ENCODE assay signal across 8 mouse cellular contexts in the genomic region with DNA sequence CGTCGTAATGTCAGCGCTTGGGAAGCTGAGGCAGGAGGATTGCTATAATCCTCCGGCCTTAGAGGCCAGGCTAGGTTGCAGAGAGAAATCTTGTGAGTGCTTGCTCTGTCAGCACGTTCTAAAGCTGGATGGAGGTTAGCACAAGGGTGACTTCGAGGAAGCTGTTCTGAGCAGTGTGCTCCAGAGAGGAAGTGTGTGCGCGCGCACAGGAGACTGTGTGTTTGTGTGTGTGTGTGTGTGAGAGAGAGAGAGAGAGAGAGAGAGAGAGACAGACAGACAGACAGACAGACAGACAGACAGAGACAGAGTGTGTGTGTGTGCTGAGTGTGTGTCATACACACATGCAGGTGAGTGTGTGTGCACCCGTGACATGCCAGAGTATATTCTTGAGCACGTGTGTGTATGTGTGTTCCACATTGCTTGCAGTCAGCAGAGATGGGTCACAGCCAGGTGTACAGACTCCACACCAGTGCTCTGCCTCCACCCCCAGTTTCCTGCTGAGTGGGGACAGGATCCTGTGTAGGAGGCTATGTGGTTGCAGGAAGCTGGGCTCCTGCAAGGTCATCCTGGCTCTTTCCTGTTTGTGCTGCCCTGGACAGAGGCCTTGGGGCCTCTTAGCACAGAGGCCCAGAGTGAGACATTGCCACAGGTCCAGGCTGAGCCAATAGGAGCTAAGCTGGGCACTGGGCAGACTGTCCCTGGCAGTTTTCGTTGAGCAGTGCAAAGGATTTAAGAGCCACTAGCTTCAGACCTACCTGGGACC. TPM values are rescaled to one million over a fixed set of nuclear protein-coding genes. Genes with fewer than 3 reads are reported as not detected.
DNase-seq lines count a peak whose midpoint lies in the region; ATAC-seq and TF ChIP-seq lines count a peak whose summit lies in the region.

No protein-coding gene starts in this region.

- peak; percentile 69 for ATAC-seq in granulocyte monocyte progenitor cell, adult 5-6 weeks (replicated peaks; ENCODE audit: poor library complexity, severe bottlenecking)
- peak; percentile 61 for ATAC-seq in megakaryocyte, adult 5-6 weeks (ENCODE audit: poor library complexity, severe bottlenecking)
- ATAC-seq in hindbrain, postnatal 0 days, result no peak

- H3K36me3 ChIP-seq in hindbrain, postnatal 0 days (ENCODE audit: insufficient read depth, low read length), result no peaks in the 10 kb centered on the region

- no peak overlapping the region for H3K4me3 ChIP-seq in hindbrain, postnatal 0 days (ENCODE audit: low read length)

- no peaks in the 10 kb centered on the region for H3K4me1 ChIP-seq in hindbrain, postnatal 0 days (ENCODE audit: insufficient read depth, low read length)

- no peak overlapping the region for H3K4me2 ChIP-seq in hindbrain, postnatal 0 days (ENCODE audit: low read depth, low read length)

- WGBS in hindbrain, postnatal 0 days, result 89% methylated on average over 12 of the region's 12 CpGs

- no peaks in the 10 kb centered on the region for H3K9me3 ChIP-seq in hindbrain, postnatal 0 days (ENCODE audit: low read length)

- H3K27me3 ChIP-seq in hindbrain, postnatal 0 days (ENCODE audit: insufficient read depth, low read length), result no peaks in the 10 kb centered on the region

- peak; percentile 27 for DNase-seq in cerebellum, adult 9-11 months
- DNase-seq in cerebellum, postnatal 10 days, result no peak
- DNase-seq in kidney, adult 8-10 months, result peak; percentile 55 to 69
- DNase-seq in layer of hippocampus, adult 9-10 months (ENCODE audit: low spot score), result no peak
- no peak for DNase-seq in gastrocnemius, postnatal 4 days (ENCODE audit: low spot score in 2 of 2)
- DNase-seq in hindbrain, postnatal 0 days (ENCODE audit: low spot score), result no peak

- no peak overlapping the region for H3K9ac ChIP-seq in hindbrain, postnatal 0 days (replicated peaks; ENCODE audit: low read length)

- H3K27ac ChIP-seq in hindbrain, postnatal 0 days, result no peak overlapping the region

- no peak for TF ChIP-seq CTCF in hindbrain, postnatal 0 days (IDR thresholded peaks at IDR 0.05; ENCODE audit: low read depth)

RNA-seq across cellular contexts. Expression of a gene that starts 21.9 kb away (rescaled TPM):
- total RNA-seq in granulocyte monocyte progenitor cell, adult 5-6 weeks (2014; fragmentation: Nextera tagmentation), result 28.7 and 43.9 TPM in 2 replicates
- 25.3 and 36.5 TPM in 2 replicates for total RNA-seq in granulocyte monocyte progenitor cell, adult 5-6 weeks (2017)
- 52.1 and 57.5 TPM in 2 replicates for total RNA-seq in megakaryocyte, adult 5-6 weeks (2015)
- total RNA-seq in megakaryocyte, adult 5-6 weeks (2017), result 69.2 and 77.0 TPM in 2 replicates
- total RNA-seq in gastrocnemius, postnatal 4 days (2021), result 10 to 100 TPM; 25.4 to 26.2 TPM
- 46.9 and 57.0 TPM in 2 replicates for total RNA-seq in hindbrain, postnatal 0 days (2014; rRNA removed)
- 34.4 and 37.0 TPM in 2 replicates for polyA plus RNA-seq in hindbrain, postnatal 0 days (2015; fragmentation: Nextera tagmentation; extraction: Ambion mirVana)

RNA-seq across cellular contexts. Expression of a gene that starts 27.8 kb away (rescaled TPM):
- 20.1 and 32.4 TPM in 2 replicates for total RNA-seq in granulocyte monocyte progenitor cell, adult 5-6 weeks (2014; fragmentation: Nextera tagmentation)
- 13.6 and 16.6 TPM in 2 replicates for total RNA-seq in granulocyte monocyte progenitor cell, adult 5-6 weeks (2017)
- total RNA-seq in megakaryocyte, adult 5-6 weeks (2015), result 11.3 and 11.7 TPM in 2 replicates
- total RNA-seq in megakaryocyte, adult 5-6 weeks (2017), result 11.6 and 14.5 TPM in 2 replicates
- 10 to 100 TPM; 20.4 to 21.0 TPM for total RNA-seq in gastrocnemius, postnatal 4 days (2021)
- 16.5 and 20.2 TPM in 2 replicates for total RNA-seq in hindbrain, postnatal 0 days (2014; rRNA removed)
- 24.3 and 24.4 TPM in 2 replicates for polyA plus RNA-seq in hindbrain, postnatal 0 days (2015; fragmentation: Nextera tagmentation; extraction: Ambion mirVana)

RNA-seq across cellular contexts. Expression of a gene that starts 42.8 kb away (rescaled TPM):
- total RNA-seq in granulocyte monocyte progenitor cell, adult 5-6 weeks (2014; fragmentation: Nextera tagmentation), result not detected in 2 replicates
- not detected in 2 replicates for total RNA-seq in granulocyte monocyte progenitor cell, adult 5-6 weeks (2017)
- 2.4 and 4.2 TPM in 2 replicates for total RNA-seq in megakaryocyte, adult 5-6 weeks (2015)
- total RNA-seq in megakaryocyte, adult 5-6 weeks (2017), result 1.2 and 2.3 TPM in 2 replicates
- total RNA-seq in gastrocnemius, postnatal 4 days (2021), result under 1 TPM; 0.64 to 0.70 TPM
- total RNA-seq in hindbrain, postnatal 0 days (2014; rRNA removed), result 8.0 and 11.7 TPM in 2 replicates
- polyA plus RNA-seq in hindbrain, postnatal 0 days (2015; fragmentation: Nextera tagmentation; extraction: Ambion mirVana), result 14.2 and 14.6 TPM in 2 replicates

RNA-seq across cellular contexts. Expression of a gene that starts 44.4 kb away (rescaled TPM):
- 40.5 and 47.7 TPM in 2 replicates for total RNA-seq in granulocyte monocyte progenitor cell, adult 5-6 weeks (2014; fragmentation: Nextera tagmentation)
- 15.6 and 17.6 TPM in 2 replicates for total RNA-seq in granulocyte monocyte progenitor cell, adult 5-6 weeks (2017)
- total RNA-seq in megakaryocyte, adult 5-6 weeks (2015), result 31.2 and 35.1 TPM in 2 replicates
- 20.7 and 21.7 TPM in 2 replicates for total RNA-seq in megakaryocyte, adult 5-6 weeks (2017)
- 1 to 10 TPM; 7.1 to 8.3 TPM for total RNA-seq in gastrocnemius, postnatal 4 days (2021)
- total RNA-seq in hindbrain, postnatal 0 days (2014; rRNA removed), result 84.3 and 92.0 TPM in 2 replicates
- polyA plus RNA-seq in hindbrain, postnatal 0 days (2015; fragmentation: Nextera tagmentation; extraction: Ambion mirVana), result 49.1 and 56.0 TPM in 2 replicates

RNA-seq across cellular contexts. Expression of a gene that starts 44.5 kb away (rescaled TPM):
- total RNA-seq in granulocyte monocyte progenitor cell, adult 5-6 weeks (2014; fragmentation: Nextera tagmentation), result 16.4 and 32.1 TPM in 2 replicates
- 10.5 and 13.6 TPM in 2 replicates for total RNA-seq in granulocyte monocyte progenitor cell, adult 5-6 weeks (2017)
- 14.7 and 18.8 TPM in 2 replicates for total RNA-seq in megakaryocyte, adult 5-6 weeks (2015)
- 13.4 and 14.9 TPM in 2 replicates for total RNA-seq in megakaryocyte, adult 5-6 weeks (2017)
- total RNA-seq in gastrocnemius, postnatal 4 days (2021), result 1 to 10 TPM; 7.6 to 8.7 TPM
- 43.9 and 45.6 TPM in 2 replicates for total RNA-seq in hindbrain, postnatal 0 days (2014; rRNA removed)
- polyA plus RNA-seq in hindbrain, postnatal 0 days (2015; fragmentation: Nextera tagmentation; extraction: Ambion mirVana), result 32.7 and 33.6 TPM in 2 replicates

Comparison
In these comparisons a context has a peak if more than half of its experiments do, and no peak if none do; other contexts are left out.
1. DNase-seq: peak in cerebellum, adult 9-11 months (single experiment) and kidney, adult 8-10 months (2 of 2); none in cerebellum, postnatal 10 days (0 of 2), layer of hippocampus, adult 9-10 months (single experiment), gastrocnemius, postnatal 4 days (0 of 2) and hindbrain, postnatal 0 days (single experiment).